Mouse (Mus musculus) myocyte (in vitro differentiated cells): Measurements from ENCODE around the gene Cby1. TPM values are rescaled to one million over a fixed set of nuclear protein-coding genes. Genes with fewer than 3 reads are reported as not detected.

ENCODE experiments used
- H3K27me3 ChIP-seq: one replicate; pipeline ENCODE4 v1.6.1; 2011; ENCODE audit not compliant: control insufficient read depth, insufficient read depth, insufficient read length
- H3K36me3 ChIP-seq: one replicate; pipeline ENCODE4 v1.6.1; 2011; ENCODE audit not compliant: control insufficient read depth, insufficient read depth
- H3K4me2 ChIP-seq: one replicate; pipeline ENCODE4 v1.6.1; 2011; ENCODE audit warnings: low read depth, control low read depth
- H3K4me3 ChIP-seq: one replicate; pipeline ENCODE4 v1.5.1; 2011; ENCODE audit warnings: mild to moderate bottlenecking, control low read depth, moderate library complexity
- H3K79me2 ChIP-seq: one replicate; pipeline ENCODE4 v1.6.1; 2011; ENCODE audit not compliant: control insufficient read depth, insufficient read depth
- H3ac ChIP-seq: one replicate; pipeline ENCODE4 v1.6.1; 2011; ENCODE audit not compliant: control insufficient read depth, insufficient read length
- CEBPB ChIP-seq: IDR thresholded peaks from 2 replicates; pipeline ENCODE4 v1.6.1; 2011; ENCODE audit warnings: mild to moderate bottlenecking, moderate library complexity; ENCODE audit not compliant: poor library complexity, insufficient read depth, severe bottlenecking
- E2F4 ChIP-seq: IDR thresholded peaks from one replicate; pipeline ENCODE4 v1.6.1; 2011; ENCODE audit warnings: mild to moderate bottlenecking, control low read depth, moderate library complexity; ENCODE audit not compliant: insufficient read depth
- MAX ChIP-seq: IDR thresholded peaks from one replicate; pipeline ENCODE4 v1.6.1; 2011; ENCODE audit warnings: low read depth, mild to moderate bottlenecking, control low read depth
- MYOD1 ChIP-seq, 3 experiments: IDR thresholded peaks; one replicate each; pipeline ENCODE4 v1.6.1; 2011; ENCODE audit warnings: control low read depth in 2 of 3, low read depth in 2 of 3, mild to moderate bottlenecking in 2 of 3, moderate library complexity in 1 of 3; ENCODE audit not compliant: insufficient read length in 2 of 3, control insufficient read depth in 1 of 3
- MYOG ChIP-seq, 3 experiments: IDR thresholded peaks; one replicate each; pipeline ENCODE4 v1.6.1; 2011; ENCODE audit warnings: control low read depth in 2 of 3, low read depth in 2 of 3, mild to moderate bottlenecking in 2 of 3; ENCODE audit not compliant: insufficient read length in 2 of 3, control insufficient read depth in 1 of 3, insufficient read depth in 1 of 3
- POLR2A ChIP-seq: IDR thresholded peaks from one replicate; pipeline ENCODE4 v1.6.1; 2011; ENCODE audit warnings: low read depth, mild to moderate bottlenecking, control low read depth, moderate library complexity; ENCODE audit not compliant: insufficient read length
- POLR2AphosphoS2 ChIP-seq: IDR thresholded peaks from one replicate; pipeline ENCODE4 v1.6.1; 2011; ENCODE audit warnings: low read depth, control low read depth; ENCODE audit not compliant: insufficient read length
- REST ChIP-seq: IDR thresholded peaks from one replicate; pipeline ENCODE4 v1.6.1; 2011; ENCODE audit warnings: mild to moderate bottlenecking, control low read depth, moderate library complexity; ENCODE audit not compliant: insufficient read depth, insufficient read length
- SRF ChIP-seq: IDR thresholded peaks from one replicate; pipeline ENCODE4 v1.6.1; 2011; ENCODE audit warnings: low read depth; ENCODE audit not compliant: control insufficient read depth, insufficient read length
- TCF12 ChIP-seq: IDR thresholded peaks from one replicate; pipeline ENCODE4 v1.6.1; 2011; ENCODE audit warnings: mild to moderate bottlenecking, control low read depth; ENCODE audit not compliant: poor library complexity, insufficient read depth, severe bottlenecking
- TCF3 ChIP-seq: IDR thresholded peaks from one replicate; pipeline ENCODE4 v1.6.1; 2011; ENCODE audit warnings: low read depth, control low read depth; ENCODE audit not compliant: insufficient read length
- USF1 ChIP-seq: IDR thresholded peaks from one replicate; pipeline ENCODE4 v1.6.1; 2011; ENCODE audit warnings: low read depth, mild to moderate bottlenecking, control low read depth, moderate library complexity
- polyA plus RNA-seq: library from polyadenylated mRNA; unstranded; fragments of >200 nt; fragmentation: generic; extraction: Trizol; gene quantifications from one replicate; pipeline ENCODE4 v1.2.1, GENCODE M21; 2012; ENCODE audit warnings: missing spikeins

Cby1 gene
- polyA plus RNA-seq, 1 experiment: 41.6 TPM

GRCm38 (mm10) chr15:79657837-79658530 lies 1.0 kb upstream of the Cby1 start:
- no peak for TF ChIP-seq TCF12
- no peak for TF ChIP-seq E2F4
- TF ChIP-seq CEBPB: no peak
- no peak for TF ChIP-seq REST
- no peak for TF ChIP-seq POLR2A
- TF ChIP-seq TCF3: no peak
- TF ChIP-seq MYOG (IDR thresholded peaks at IDR 0.05; ENCODE audit: control insufficient read depth in 1 of 3, insufficient read depth in 1 of 3, insufficient read length in 2 of 3, low read depth in 2 of 3): no peak
- no peak for TF ChIP-seq USF1
- no peak for TF ChIP-seq SRF
- TF ChIP-seq MYOD1 (IDR thresholded peaks at IDR 0.05; ENCODE audit: control insufficient read depth in 1 of 3, insufficient read length in 2 of 3, low read depth in 2 of 3): no peak
- Histone ChIP-seq H3K4me3 (peak overlapping the region; percentile 70), H3ac (peak overlapping the region; percentile 40), H3K4me2 (peak overlapping the region; percentile 84), H3K27me3 (no peaks in the 10 kb centered on the region), H3K79me2 (no peaks in the 10 kb centered on the region), H3K36me3 (no peaks in the 10 kb centered on the region)

DNA sequence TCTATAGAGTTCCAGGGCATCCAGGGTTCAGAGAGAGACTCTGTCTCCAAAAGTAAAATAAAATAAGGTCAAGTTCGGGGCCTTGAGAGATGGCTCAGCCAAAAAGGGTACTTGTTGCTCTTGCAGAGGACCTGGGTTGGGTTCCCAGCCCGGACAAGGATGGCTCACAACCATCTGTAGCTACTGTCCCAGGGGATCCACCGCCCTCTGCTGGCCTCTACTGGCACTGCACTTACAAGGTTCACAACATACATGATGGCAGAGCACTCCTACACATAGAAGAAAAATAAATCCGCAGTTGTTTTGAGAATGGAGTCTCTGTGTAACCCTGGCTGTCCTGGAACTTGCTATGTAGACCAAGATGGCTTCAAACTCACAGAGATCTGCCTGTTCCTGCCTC lies 2.9 kb downstream of the Cby1 start:
- Histone ChIP-seq H3K4me3 (no peak overlapping the region), H3K4me2 (no peak overlapping the region), H3ac (no peak overlapping the region), H3K79me2 (no peaks in the 10 kb centered on the region), H3K27me3 (no peaks in the 10 kb centered on the region), H3K36me3 (no peaks in the 10 kb centered on the region)
- TF ChIP-seq MYOG (IDR thresholded peaks at IDR 0.05; ENCODE audit: control insufficient read depth in 1 of 3, insufficient read depth in 1 of 3, insufficient read length in 2 of 3, low read depth in 2 of 3): no peak
- TF ChIP-seq USF1: no peak
- no peak for TF ChIP-seq E2F4
- no peak for TF ChIP-seq SRF
- TF ChIP-seq MYOD1 (IDR thresholded peaks at IDR 0.05; ENCODE audit: control insufficient read depth in 1 of 3, insufficient read length in 2 of 3, low read depth in 2 of 3): no peak
- TF ChIP-seq TCF12: no peak
- no peak for TF ChIP-seq CEBPB
- no peak for TF ChIP-seq POLR2A
- no peak for TF ChIP-seq POLR2AphosphoS2
- no peak for TF ChIP-seq MAX
- TF ChIP-seq REST: no peak
- no peak for TF ChIP-seq TCF3

- H3ac ChIP-seq: no peak overlapping the region
- H3K27me3 ChIP-seq: no peaks in the 10 kb centered on the region
- TF ChIP-seq MYOG (IDR thresholded peaks at IDR 0.05; ENCODE audit: control insufficient read depth in 1 of 3, insufficient read depth in 1 of 3, insufficient read length in 2 of 3, low read depth in 2 of 3): no peak
- no peak for TF ChIP-seq MYOD1 (IDR thresholded peaks at IDR 0.05; ENCODE audit: control insufficient read depth in 1 of 3, insufficient read length in 2 of 3, low read depth in 2 of 3)
- no peak for TF ChIP-seq CEBPB
- TF ChIP-seq TCF3: no peak
- TF ChIP-seq POLR2AphosphoS2: no peak
- no peak overlapping the region for H3K4me3 ChIP-seq
- H3K4me2 ChIP-seq: no peak overlapping the region
- no peaks in the 10 kb centered on the region for H3K36me3 ChIP-seq
- no peaks in the 10 kb centered on the region for H3K79me2 ChIP-seq
Observed at GRCm38 (mm10) chr15:79664666-79665065, 5.7 kb downstream of the Cby1 start.

- peaks cover 13% of the 10 kb centered on the region for H3K36me3 ChIP-seq
- no peak overlapping the region for H3K4me2 ChIP-seq
- no peaks in the 10 kb centered on the region for H3K27me3 ChIP-seq
- H3ac ChIP-seq: no peak overlapping the region
- TF ChIP-seq TCF3: no peak
- no peak for TF ChIP-seq POLR2AphosphoS2
- TF ChIP-seq REST: no peak
- TF ChIP-seq MYOD1 (IDR thresholded peaks at IDR 0.05; ENCODE audit: control insufficient read depth in 1 of 3, insufficient read length in 2 of 3, low read depth in 2 of 3): no peak
- TF ChIP-seq E2F4: no peak
- peaks cover 29% of the 10 kb centered on the region for H3K79me2 ChIP-seq
- no peak overlapping the region for H3K4me3 ChIP-seq
Observed at GRCm38 (mm10) chr15:79669195-79669594, 10.2 kb downstream of the Cby1 start.

DNA sequence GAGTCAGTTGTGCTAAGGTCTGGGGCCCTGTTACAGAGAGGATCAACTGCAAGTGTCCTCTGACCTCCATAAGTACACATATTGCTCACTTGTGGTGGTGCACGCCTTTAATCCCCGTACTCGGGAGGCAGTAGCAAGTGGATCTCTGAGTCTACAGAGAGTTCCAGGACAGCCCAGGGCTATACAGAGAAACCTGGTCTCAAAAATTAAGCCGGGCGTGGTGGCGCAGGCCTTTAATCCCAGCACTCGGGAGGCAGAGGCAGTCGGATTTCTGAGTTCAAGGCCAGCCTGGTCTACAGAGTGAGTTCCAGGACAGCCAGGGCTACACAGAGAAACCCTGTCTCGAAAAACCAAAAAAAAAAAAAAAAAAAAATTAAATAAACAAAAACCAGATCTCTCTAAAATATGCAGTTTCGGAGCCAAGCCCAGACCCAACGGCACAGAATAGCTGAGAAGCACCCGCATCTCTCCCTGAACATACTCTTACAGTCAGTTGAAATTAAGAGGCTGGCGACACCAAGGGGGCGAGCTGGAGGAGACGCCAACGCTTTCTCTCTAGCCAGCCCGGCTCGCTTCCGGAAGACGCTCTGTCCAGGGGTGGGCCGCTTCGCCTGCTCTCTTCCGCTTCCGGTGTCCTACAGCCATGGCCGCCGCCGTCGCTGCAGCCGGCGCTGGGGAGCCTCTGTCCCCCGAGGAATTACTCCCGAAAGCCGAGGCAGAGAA lies 11.4 kb downstream of the Cby1 start, which contains the start of gene Tomm22:
TSS of gene Tomm22 (plus strand) at position 613 of the 723 bp plus-strand sequence.
- H3K36me3 ChIP-seq: peaks cover 26% of the 10 kb centered on the region
- TF ChIP-seq E2F4 (no peak), POLR2A (peak; percentile 81), CEBPB (no peak), MYOD1 (IDR thresholded peaks at IDR 0.05; ENCODE audit: control insufficient read depth in 1 of 3, insufficient read length in 2 of 3, low read depth in 2 of 3) (no peak), MAX (no peak), SRF (peak; percentile 56), TCF3 (no peak), REST (no peak), MYOG (IDR thresholded peaks at IDR 0.05; ENCODE audit: control insufficient read depth in 1 of 3, insufficient read depth in 1 of 3, insufficient read length in 2 of 3, low read depth in 2 of 3) (no peak), TCF12 (no peak), POLR2AphosphoS2 (peak; percentile 85)
- peak within 1 kb of the TSS; percentile 96 for H3K4me2 ChIP-seq
- H3K27me3 ChIP-seq: no peaks in the 10 kb centered on the region
- H3K79me2 ChIP-seq: peaks cover 29% of the 10 kb centered on the region
- H3K4me3 ChIP-seq: peak within 1 kb of the TSS; percentile 76
- peak within 1 kb of the TSS; percentile 59 for H3ac ChIP-seq
